Mouse (Mus musculus): Measurements from ENCODE around the gene Slc16a1.

- TF ChIP-seq POLR2A (IDR thresholded peaks at IDR 0.05; ENCODE audit: borderline replicate concordance, insufficient read depth, low read length) (no peak), CTCF (IDR thresholded peaks at IDR 0.05; ENCODE audit: borderline replicate concordance, insufficient read depth, low read depth, low read length) (no peak)
These were observed 37.8 kb upstream of the Slc16a1 start for GRCm38 (mm10) chr3:104600691-104601090.

All from cerebellum, adult 2 months (tissue).